Mouse (Mus musculus): ENCODE results near the gene Ece1.

GRCm38 (mm10) chr4:137844656-137845055 is 17.4 kb upstream of the Ece1 start:
- TF ChIP-seq CTCF (IDR thresholded peaks at IDR 0.05; ENCODE audit: low read depth, low read length) = no peak
- TF ChIP-seq TAL1 (conservative IDR thresholded peaks at IDR 0.05; ENCODE audit: low read depth, low read length) = no peak
- no peak for TF ChIP-seq GATA2 (IDR thresholded peaks at IDR 0.05; ENCODE audit: borderline replicate concordance, low read depth, low read length)
- no peak for TF ChIP-seq GATA1 (IDR thresholded peaks at IDR 0.05; ENCODE audit: borderline replicate concordance, low read length)

Data from G1E (cell line).